Mouse (Mus musculus) thymus, adult 2 months (tissue): Measurements from ENCODE around the gene Wwp2.

ENCODE experiments used
- CTCF ChIP-seq: fragments of 200-500 bp; IDR thresholded peaks from 2 replicates; pipeline ENCODE4 v1.5.1; 2012; ENCODE audit warnings: mild to moderate bottlenecking, control low read depth, low read length, moderate library complexity, borderline replicate concordance; ENCODE audit not compliant: control insufficient read depth, poor library complexity, insufficient read depth; ENCODE audit errors: extremely low read depth
- POLR2A ChIP-seq: fragments of 200-500 bp; IDR thresholded peaks from 2 replicates; pipeline ENCODE4 v1.6.1; 2012; ENCODE audit warnings: mild to moderate bottlenecking, low read length, control low read depth, moderate library complexity; ENCODE audit not compliant: control insufficient read depth, poor library complexity, insufficient read depth; ENCODE audit errors: extremely low read depth

DNA sequence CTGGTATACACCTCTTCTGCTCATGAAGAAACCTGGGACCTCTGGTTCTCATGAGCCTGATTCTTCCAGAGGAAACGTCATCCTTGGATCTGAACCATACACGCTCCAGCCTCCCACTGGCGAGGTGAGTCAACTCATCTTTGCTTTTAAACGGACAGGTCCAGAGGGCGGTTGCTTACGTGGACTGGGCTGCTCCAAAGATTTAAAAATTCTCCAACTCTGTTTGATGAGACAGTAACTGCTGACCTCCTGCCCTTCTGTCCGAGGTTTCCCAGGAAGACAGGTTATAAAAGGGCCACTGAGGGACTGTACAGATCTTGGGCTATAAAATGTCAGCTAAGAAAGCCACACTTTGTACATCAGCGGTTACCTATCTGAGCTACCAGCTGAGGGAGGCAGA lies 5.3 kb upstream of the Wwp2 start:
- TF ChIP-seq POLR2A: no peak
- no peak for TF ChIP-seq CTCF
